Mouse (Mus musculus) heart, adult 2 months (tissue): ENCODE results near the gene Rrp9. TPM values are rescaled to one million over a fixed set of nuclear protein-coding genes. Genes with fewer than 3 reads are reported as not detected.
A peak's percentile ranks its signal among the peaks of the same experiment; 100 is the strongest.

ENCODE experiments used
- DNase-seq, 2 experiments: peaks; one replicate each; pipeline ENCODE4 v3.0.0; 2021
- H3K27ac ChIP-seq: fragments of 200-600 bp; 2 replicates; pipeline ENCODE4 v1.8.1; 2022
- H3K27me3 ChIP-seq: fragments of 200-500 bp; 2 replicates; pipeline ENCODE4 v1.6.1; 2012; ENCODE audit warnings: mild to moderate bottlenecking, low read length, inconsistent platforms, mixed read lengths; ENCODE audit not compliant: control insufficient read depth, insufficient read depth
- H3K36me3 ChIP-seq: fragments of 200-500 bp; 2 replicates; pipeline ENCODE4 v1.6.1; 2012; ENCODE audit warnings: low read length, inconsistent platforms; ENCODE audit not compliant: control insufficient read depth, insufficient read depth
- H3K4me1 ChIP-seq: fragments of 200-500 bp; 2 replicates; pipeline ENCODE4 v1.6.1; 2011; ENCODE audit warnings: low read length; ENCODE audit not compliant: control insufficient read depth, insufficient read depth
- H3K4me3 ChIP-seq: fragments of 200-600 bp; 2 replicates; pipeline ENCODE4 v1.8.1; 2022
- H3K79me2 ChIP-seq: fragments of 200-500 bp; replicated peaks from 2 replicates; pipeline ENCODE4 v1.6.1; 2012; ENCODE audit warnings: mild to moderate bottlenecking, inconsistent platforms, low read length, moderate library complexity, mixed read lengths; ENCODE audit not compliant: control insufficient read depth, insufficient read depth
- H3K9ac ChIP-seq: fragments of 200-500 bp; 2 replicates; pipeline ENCODE4 v1.6.1; 2012; ENCODE audit warnings: low read depth, mild to moderate bottlenecking, control low read depth, inconsistent platforms, low read length, mixed read lengths
- CTCF ChIP-seq: fragments of 200-600 bp; IDR thresholded peaks from 2 replicates; pipeline ENCODE4 v1.8.1; 2022; ENCODE audit warnings: antibody characterized with exemption, mild to moderate bottlenecking, moderate library complexity
- EP300 ChIP-seq: fragments of 200-500 bp; IDR thresholded peaks from 2 replicates; pipeline ENCODE4 v1.6.1; 2011; ENCODE audit warnings: low read depth, low read length, control low read depth; ENCODE audit not compliant: insufficient read depth
- POLR2A ChIP-seq: fragments of 200-500 bp; IDR thresholded peaks from 2 replicates; pipeline ENCODE4 v1.6.1; 2011; ENCODE audit warnings: mild to moderate bottlenecking, low read depth, low read length, control low read depth; ENCODE audit not compliant: insufficient read depth
- WGBS: fragments of 180-500 bp; shearing (Covaris S2); methylation state at CpG from one replicate; pipeline ENCODE4 v1.1.7; 2018; 5-methylcytosine and 5-hydroxymethylcytosine counted together
- intact Hi-C: fragments of 180-260 bp; cut with DNase I; formaldehyde crosslinking; loops from one replicate; pipeline ENCODE4 v1.15.1; 2025
- polyA plus RNA-seq: library from polyadenylated mRNA; depleted of rRNA; stranded (reverse); fragments of >200 nt; gene quantifications from 2 replicates; pipeline ENCODE4 v1.2.3, GENCODE M21; 2012
- total RNA-seq, 2 experiments: library from RNA; stranded (reverse); gene quantifications; 2 replicates each; pipeline ENCODE4 v1.2.3; 2021

The Rrp9 gene
- total and polyA plus RNA-seq, 3 experiments: 18.9 to 23.4 (median 21.0) TPM

- no peaks in the 10 kb centered on the region for H3K27me3 ChIP-seq
- peak overlapping the region; percentile 33; the same call in 1 of the 2 replicates for H3K27ac ChIP-seq
- 32% methylated on average over 9 of the region's 9 CpGs for WGBS
- H3K4me1 ChIP-seq: peaks cover 16% of the 10 kb centered on the region
- no peak overlapping the region for H3K9ac ChIP-seq
- intact Hi-C loops: no loop called here
- H3K4me3 ChIP-seq: no peak overlapping the region
- no peaks in the 10 kb centered on the region for H3K36me3 ChIP-seq
- peak; percentile 62 to 66 for DNase-seq
- no peaks in the 10 kb centered on the region for H3K79me2 ChIP-seq
- TF ChIP-seq CTCF (no peak), EP300 (no peak), POLR2A (no peak)
Measured at GRCm38 (mm10) chr9:106450661-106451060, 25.1 kb upstream of the Rrp9 start.

GRCm38 (mm10) chr9:106451298-106451697 lies 24.5 kb upstream of the Rrp9 start:
- Histone ChIP-seq H3K27me3 (no peaks in the 10 kb centered on the region), H3K36me3 (no peaks in the 10 kb centered on the region), H3K4me1 (peaks cover 16% of the 10 kb centered on the region), H3K9ac (no peak overlapping the region), H3K4me3 (no peak overlapping the region), H3K79me2 (no peaks in the 10 kb centered on the region), H3K27ac (no peak overlapping the region; the same call in none of the 2 replicates)
- DNase-seq: no peak
- intact Hi-C loops: no loop called here
- 82% methylated on average over 11 of the region's 11 CpGs for WGBS
- TF ChIP-seq EP300 (no peak), POLR2A (no peak), CTCF (no peak)

- H3K27ac ChIP-seq: no peak overlapping the region
- no peak for DNase-seq
- 73% methylated on average over 2 of the region's 2 CpGs for WGBS
- H3K36me3 ChIP-seq: no peaks in the 10 kb centered on the region
- intact Hi-C loops: no loop called here
- H3K4me1 ChIP-seq: peaks cover 16% of the 10 kb centered on the region
- no peak overlapping the region for H3K4me3 ChIP-seq
- no peaks in the 10 kb centered on the region for H3K27me3 ChIP-seq
- no peak for TF ChIP-seq CTCF
- no peak for TF ChIP-seq POLR2A
- TF ChIP-seq EP300: no peak
- no peak overlapping the region for H3K9ac ChIP-seq
- H3K79me2 ChIP-seq: no peaks in the 10 kb centered on the region
Measured at GRCm38 (mm10) chr9:106451899-106452298, 23.9 kb upstream of the Rrp9 start.

- no peaks in the 10 kb centered on the region for H3K36me3 ChIP-seq
- peaks cover 16% of the 10 kb centered on the region for H3K4me1 ChIP-seq
- no peak for DNase-seq
- H3K27ac ChIP-seq: no peak overlapping the region; the same call in 1 of the 2 replicates
- TF ChIP-seq CTCF: no peak
- TF ChIP-seq POLR2A: no peak
- no peak for TF ChIP-seq EP300
- H3K9ac ChIP-seq: no peak overlapping the region
- intact Hi-C loops: no loop called here
- H3K27me3 ChIP-seq: no peaks in the 10 kb centered on the region
- WGBS: 71% methylated on average over 6 of the region's 6 CpGs
- no peaks in the 10 kb centered on the region for H3K79me2 ChIP-seq
- H3K4me3 ChIP-seq: no peak overlapping the region
Measured at GRCm38 (mm10) chr9:106452351-106452750, 23.4 kb upstream of the Rrp9 start.

- H3K4me1 ChIP-seq: peaks cover 14% of the 10 kb centered on the region
- no peaks in the 10 kb centered on the region for H3K27me3 ChIP-seq
- no peak overlapping the region for H3K4me3 ChIP-seq
- no peaks in the 10 kb centered on the region for H3K36me3 ChIP-seq
- no peaks in the 10 kb centered on the region for H3K79me2 ChIP-seq
- DNase-seq: no peak
- no peak for TF ChIP-seq POLR2A
- TF ChIP-seq EP300: no peak
- no peak for TF ChIP-seq CTCF
- 26% methylated on average over 7 of the region's 7 CpGs for WGBS
- H3K9ac ChIP-seq: no peak overlapping the region
- H3K27ac ChIP-seq: no peak overlapping the region; the same call in 1 of the 2 replicates
- intact Hi-C loops: no loop called here
Measured at GRCm38 (mm10) chr9:106452821-106453220, 22.9 kb upstream of the Rrp9 start.

- TF ChIP-seq POLR2A (peak; percentile 28; the same call in 1 of the 2 replicates), EP300 (no peak), CTCF (no peak)
- H3K4me1 ChIP-seq: peaks cover 15% of the 10 kb centered on the region
- WGBS: under 1% methylated on average over 60 of the region's 74 CpGs
- H3K4me3 ChIP-seq: peak within 1 kb of the TSS; percentile 60
- peak; percentile 81 to 83 for DNase-seq
- H3K36me3 ChIP-seq: no peaks in the 10 kb centered on the region
- intact Hi-C loops: no loop called here
- peak within 1 kb of the TSS; percentile 82 for H3K27ac ChIP-seq
- H3K9ac ChIP-seq: peak within 1 kb of the TSS; percentile 87
- H3K27me3 ChIP-seq: no peaks in the 10 kb centered on the region
- H3K79me2 ChIP-seq: no peaks in the 10 kb centered on the region
Measured at GRCm38 (mm10) chr9:106453271-106454070, 22.3 kb upstream of the Rrp9 start, which contains the start of gene Pcbp4. TSS of gene Pcbp4 (plus strand) at chr9:106453291.
